Mouse (Mus musculus) olfactory bulb, adult 2 months (tissue): ENCODE data around the gene Cd70. TPM values are rescaled to one million over a fixed set of nuclear protein-coding genes. Genes with fewer than 3 reads are reported as not detected.

Source experiments
- H3K27ac ChIP-seq: fragments of 200-500 bp; 2 replicates; pipeline ENCODE4 v1.5.1; 2012; ENCODE audit warnings: low read depth, low read length; ENCODE audit not compliant: insufficient read depth
- H3K4me1 ChIP-seq: fragments of 200-500 bp; 2 replicates; pipeline ENCODE4 v1.6.1; 2012; ENCODE audit warnings: low read length; ENCODE audit not compliant: control insufficient read depth, insufficient read depth
- H3K4me3 ChIP-seq: fragments of 200-500 bp; 2 replicates; pipeline ENCODE4 v1.5.1; 2012; ENCODE audit warnings: mild to moderate bottlenecking, low read depth, low read length, moderate library complexity; ENCODE audit not compliant: insufficient read depth
- CTCF ChIP-seq: fragments of 200-500 bp; IDR thresholded peaks from 2 replicates; pipeline ENCODE4 v1.5.1; 2012; ENCODE audit warnings: low read depth, mild to moderate bottlenecking, low read length, moderate library complexity; ENCODE audit not compliant: insufficient read depth
- POLR2A ChIP-seq: fragments of 200-500 bp; IDR thresholded peaks from 2 replicates; pipeline ENCODE4 v1.6.1; 2012; ENCODE audit warnings: mild to moderate bottlenecking, low read depth, low read length, moderate library complexity; ENCODE audit not compliant: insufficient read depth
- WGBS: fragments of 180-500 bp; shearing (Covaris S2); methylation state at CpG from one replicate; pipeline ENCODE4 v1.1.7; 2018; 5-methylcytosine and 5-hydroxymethylcytosine counted together
- polyA plus RNA-seq: library from polyadenylated mRNA; stranded (reverse); fragments of >200 nt; gene quantifications from 2 replicates; pipeline ENCODE4 v1.2.4, GENCODE M21; 2012; ENCODE audit warnings: low replicate concordance; ENCODE audit not compliant: missing spikeins, insufficient read depth, insufficient read length

Gene Cd70
- polyA plus RNA-seq, 1 experiment = not detected

DNA sequence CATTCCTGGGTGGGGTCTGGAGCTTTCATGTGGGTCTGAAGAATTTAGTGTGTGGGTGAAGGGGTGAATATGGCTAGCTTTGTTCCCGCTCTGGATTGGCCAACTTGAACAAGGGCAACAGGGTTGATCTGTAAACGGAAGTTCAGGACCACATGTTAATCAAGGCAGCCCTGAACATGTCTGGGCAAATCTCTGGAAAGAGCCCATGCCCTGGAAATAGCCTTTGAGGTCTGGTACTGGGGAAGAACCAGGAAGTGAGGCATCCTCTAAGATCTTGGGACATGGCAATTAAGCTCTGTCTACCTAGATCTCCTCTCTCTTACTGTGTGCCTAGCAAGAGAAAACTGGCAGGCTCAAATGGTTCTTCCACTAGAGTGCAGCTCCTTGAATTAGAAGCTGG, 27.7 kb downstream of the Cd70 start:
- WGBS = 96% methylated on average over 2 of the region's 2 CpGs
- TF ChIP-seq POLR2A (no peak), CTCF (no peak)
- Histone ChIP-seq H3K4me1 (no peaks in the 10 kb centered on the region), H3K4me3 (no peak overlapping the region), H3K27ac (no peak overlapping the region)

DNA sequence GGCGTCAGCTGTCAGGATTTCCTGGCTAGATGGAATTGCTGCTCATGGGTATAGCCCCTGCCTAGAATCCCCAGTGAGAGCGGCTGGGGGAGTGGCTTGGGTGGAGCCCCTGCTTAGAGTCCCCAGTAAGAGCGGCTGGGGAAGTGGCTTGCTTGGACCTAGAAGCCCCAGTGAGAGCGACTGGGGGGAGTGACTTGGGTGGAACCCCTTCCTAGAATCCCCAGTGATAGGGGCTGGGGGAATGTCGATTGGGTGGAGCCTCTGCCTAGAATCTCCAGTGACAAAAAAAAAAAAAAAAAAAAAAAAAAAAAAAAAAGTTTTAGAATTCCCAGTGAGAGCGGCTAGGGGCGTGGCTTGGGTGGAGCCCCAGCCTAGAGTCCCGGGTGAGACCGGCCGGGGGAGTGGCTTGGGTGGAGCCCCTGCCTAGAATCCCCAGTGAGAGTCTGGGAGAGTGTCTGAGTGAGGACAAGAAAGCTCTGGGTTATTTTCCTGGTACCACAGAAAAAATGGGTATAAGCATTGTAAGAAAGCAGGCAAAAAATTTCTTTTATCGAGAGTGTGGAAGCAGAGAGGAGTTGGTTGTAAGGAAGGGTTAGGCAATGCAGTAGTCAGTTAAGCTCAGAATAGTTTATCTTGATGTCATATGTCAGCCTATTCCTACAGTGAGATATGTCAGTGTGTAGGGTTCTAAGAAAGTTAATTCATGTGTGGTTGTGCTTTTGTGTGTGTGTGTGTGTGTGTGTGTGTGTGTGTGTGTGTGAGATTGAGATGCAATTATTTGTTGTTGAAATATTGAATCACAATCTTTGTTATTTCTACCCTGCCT, 30.8 kb downstream of the Cd70 start:
- H3K4me3 ChIP-seq = no peak overlapping the region
- no peaks in the 10 kb centered on the region for H3K4me1 ChIP-seq
- 7% methylated on average over 11 of the region's 11 CpGs for WGBS

DNA sequence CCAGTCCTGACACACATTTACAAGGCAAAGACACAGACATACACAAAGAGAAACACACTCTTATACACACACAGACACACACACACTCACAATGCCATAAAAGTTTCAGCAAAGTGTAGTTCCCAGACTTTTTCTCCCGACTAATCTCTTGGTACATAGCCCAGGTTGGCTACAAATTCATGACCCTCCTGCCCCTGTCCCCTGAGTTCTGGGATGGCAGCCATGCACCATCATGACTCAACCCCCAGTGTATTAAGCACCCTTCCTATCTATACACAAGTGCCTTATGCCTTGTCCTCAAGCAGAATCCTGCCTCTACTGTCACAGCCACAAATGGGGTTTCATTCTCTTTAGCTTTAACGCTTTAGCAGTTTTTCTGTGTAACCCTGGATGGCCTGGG, 32.8 kb downstream of the Cd70 start:
- Histone ChIP-seq H3K4me1 (no peaks in the 10 kb centered on the region), H3K27ac (no peak overlapping the region), H3K4me3 (no peak overlapping the region)
- TF ChIP-seq CTCF (no peak), POLR2A (no peak)
- 48% methylated on average over 2 of the region's 2 CpGs for WGBS

More for the DNA sequence above, 30.8 kb downstream of the Cd70 start:
- no peak overlapping the region for H3K27ac ChIP-seq
- TF ChIP-seq POLR2A (no peak), CTCF (no peak)

DNA sequence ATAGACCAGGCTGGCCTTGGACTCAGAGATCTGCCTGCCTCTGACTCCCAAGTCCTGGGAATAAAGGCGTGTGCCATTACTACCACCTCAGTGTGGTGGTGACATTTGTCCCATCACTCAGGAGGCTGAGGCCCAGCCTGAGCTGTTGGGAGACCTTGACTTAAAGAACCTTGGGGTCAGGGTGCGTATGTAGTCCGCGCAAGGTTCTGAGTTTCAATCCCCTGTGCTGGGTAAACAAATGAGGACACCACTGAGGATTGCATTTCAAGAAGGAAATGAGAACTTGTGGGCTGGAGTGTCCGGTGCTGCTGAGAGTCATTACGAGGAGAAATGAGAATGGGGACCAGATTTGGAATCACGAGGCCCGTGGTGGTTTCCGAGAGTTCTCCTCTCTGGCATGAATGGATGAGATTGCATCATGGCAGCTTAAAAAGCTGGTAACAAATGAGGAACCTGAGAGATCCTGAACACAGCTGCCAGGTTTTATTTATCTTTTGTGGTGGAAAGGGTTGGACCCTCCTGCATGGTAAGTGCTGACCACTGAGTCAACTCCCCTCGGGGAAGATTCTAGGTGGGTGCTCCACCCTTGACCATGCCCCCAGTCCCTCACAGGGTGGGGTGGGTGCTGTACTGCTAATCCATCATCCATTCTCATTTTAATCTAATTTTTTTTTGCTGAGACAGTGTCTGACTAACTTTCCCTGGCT, 36.7 kb downstream of the Cd70 start:
- WGBS = 87% methylated on average over 10 of the region's 10 CpGs
- TF ChIP-seq POLR2A (no peak), CTCF (no peak)
- no peaks in the 10 kb centered on the region for H3K4me1 ChIP-seq
- no peak overlapping the region for H3K4me3 ChIP-seq
- no peak overlapping the region for H3K27ac ChIP-seq

DNA sequence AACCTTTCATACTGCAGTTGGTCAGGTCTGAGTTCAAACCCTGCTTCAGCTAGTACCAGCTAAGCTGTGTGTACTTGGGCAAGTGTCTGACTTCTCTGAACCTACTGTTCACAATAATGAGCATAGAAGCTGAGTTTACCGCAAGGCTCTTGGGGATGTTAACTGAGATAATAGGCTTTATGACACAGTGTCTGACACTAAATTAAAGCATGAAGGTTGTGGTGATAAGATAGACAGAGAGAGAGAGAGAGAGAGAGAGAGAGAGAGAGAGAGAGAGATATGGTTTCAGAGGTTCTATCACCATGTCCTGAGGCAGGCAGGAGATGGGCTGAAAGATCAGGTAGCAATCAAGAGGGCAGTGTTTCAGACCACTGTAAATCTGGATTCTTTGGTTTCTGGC, 39.6 kb downstream of the Cd70 start:
- Histone ChIP-seq H3K4me1 (peaks cover 2% of the 10 kb centered on the region; the same call in 1 of the 2 replicates), H3K27ac (no peak overlapping the region), H3K4me3 (no peak overlapping the region)
- TF ChIP-seq POLR2A = no peak
- no peak for TF ChIP-seq CTCF
- WGBS = 97% methylated on average over 1 of the region's 1 CpGs

DNA sequence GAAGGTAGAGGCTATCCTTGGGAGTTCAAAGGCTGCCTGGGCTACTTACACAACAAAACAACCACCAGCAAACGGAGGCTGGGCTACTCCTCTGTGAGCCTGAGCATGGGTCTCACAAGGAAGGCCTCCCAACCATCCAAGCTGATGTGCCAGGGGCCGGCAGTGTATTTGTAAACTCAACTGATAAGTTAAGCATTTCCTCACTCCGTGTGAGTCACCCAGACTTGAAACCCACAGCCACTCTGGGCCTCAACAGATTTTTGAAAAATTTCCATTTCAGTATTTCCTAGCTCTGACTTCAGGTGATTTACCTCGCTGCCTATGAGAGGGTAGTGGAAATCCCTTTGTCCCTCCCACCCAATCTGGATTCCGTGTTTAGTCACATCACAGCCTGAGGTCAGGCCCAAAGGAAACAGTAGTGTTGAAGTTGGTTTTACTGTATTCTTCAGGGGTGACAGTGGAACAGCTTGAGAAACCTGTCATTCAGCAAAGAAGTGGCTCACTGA, 40.9 kb downstream of the Cd70 start:
- WGBS = 75% methylated on average over 5 of the region's 5 CpGs

DNA sequence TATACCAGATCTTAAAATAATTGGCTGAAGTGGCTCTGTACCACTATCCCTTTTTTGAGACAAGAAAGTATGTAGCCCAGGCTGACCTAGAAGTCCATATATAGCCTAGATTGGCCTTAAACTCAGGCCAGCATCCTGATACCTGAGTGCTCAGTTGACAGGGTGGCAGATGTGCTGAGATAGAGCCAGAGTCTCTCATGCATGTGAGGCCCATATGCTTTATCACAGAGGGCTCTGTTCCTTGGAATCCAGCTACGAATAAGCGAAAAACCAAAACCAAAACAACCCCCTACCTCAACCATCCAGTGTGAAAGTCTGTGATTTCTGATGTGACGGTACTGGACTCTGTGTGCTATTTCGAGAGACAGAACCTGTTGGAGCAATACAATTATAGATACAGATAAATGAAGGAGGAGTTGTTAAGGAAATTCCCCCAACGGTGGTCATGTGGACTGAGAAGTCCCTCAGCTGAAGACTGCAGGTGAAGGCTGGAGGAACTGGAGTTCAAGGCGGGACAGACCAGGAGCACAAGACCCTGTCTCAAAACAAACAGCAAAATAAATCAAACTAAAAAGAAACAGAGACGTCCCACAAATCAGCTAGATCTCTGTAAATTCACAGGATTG, 41.4 kb downstream of the Cd70 start:
- 94% methylated on average over 7 of the region's 7 CpGs for whole genome bisulfite sequencing
- no peak overlapping the region for H3K27ac ChIP-seq
- peaks cover 2% of the 10 kb centered on the region; the same call in 1 of the 2 replicates for H3K4me1 ChIP-seq
- no peak overlapping the region for H3K4me3 ChIP-seq
- no peak for TF ChIP-seq POLR2A
- no peak for TF ChIP-seq CTCF

More for the DNA sequence above, 40.9 kb downstream of the Cd70 start:
- Histone ChIP-seq H3K4me1 (peaks cover 2% of the 10 kb centered on the region; the same call in 1 of the 2 replicates), H3K4me3 (no peak overlapping the region), H3K27ac (no peak overlapping the region)
- TF ChIP-seq CTCF (no peak), POLR2A (no peak)

DNA sequence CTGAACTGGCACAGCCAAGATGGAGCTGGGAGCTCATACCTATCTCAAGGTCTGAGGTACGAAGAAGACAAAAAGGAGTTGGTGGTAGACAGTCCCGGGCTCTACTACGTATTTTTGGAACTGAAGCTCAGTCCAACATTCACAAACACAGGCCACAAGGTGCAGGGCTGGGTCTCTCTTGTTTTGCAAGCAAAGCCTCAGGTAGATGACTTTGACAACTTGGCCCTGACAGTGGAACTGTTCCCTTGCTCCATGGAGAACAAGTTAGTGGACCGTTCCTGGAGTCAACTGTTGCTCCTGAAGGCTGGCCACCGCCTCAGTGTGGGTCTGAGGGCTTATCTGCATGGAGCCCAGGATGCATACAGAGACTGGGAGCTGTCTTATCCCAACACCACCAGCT, 42.5 kb downstream of the Cd70 start:
- no peak overlapping the region for H3K27ac ChIP-seq
- peaks cover 2% of the 10 kb centered on the region; the same call in 1 of the 2 replicates for H3K4me1 ChIP-seq
- H3K4me3 ChIP-seq = no peak overlapping the region
- no peak for TF ChIP-seq CTCF
- TF ChIP-seq POLR2A = no peak
- 94% methylated on average over 5 of the region's 5 CpGs for WGBS
